Mouse (Mus musculus): ENCODE measurements around the gene Crocc2. TPM values are rescaled to one million over a fixed set of nuclear protein-coding genes. Genes with fewer than 3 reads are reported as not detected.

Crocc2 gene
- total and polyA plus RNA-seq, 3 experiments: not detected

DNA sequence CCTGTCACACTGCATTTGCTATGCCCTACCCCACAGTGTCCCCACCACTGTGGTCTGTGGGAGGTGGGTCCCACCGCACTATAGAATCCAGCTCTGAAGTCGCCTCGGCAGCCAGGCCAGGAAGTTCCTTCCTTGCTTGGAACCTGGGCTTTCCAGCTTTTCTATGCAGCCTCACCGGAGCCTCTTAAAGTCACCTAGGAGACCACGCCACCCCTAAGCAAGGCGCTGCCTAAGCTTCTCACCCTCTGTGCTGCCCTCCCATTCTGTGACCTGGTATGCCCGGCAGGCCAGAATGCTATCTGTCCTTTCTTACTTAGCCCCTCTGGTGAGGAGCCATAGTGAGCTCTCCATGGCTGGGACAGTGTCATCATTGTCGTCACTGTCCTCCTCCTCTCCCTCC lies 7.2 kb upstream of the Crocc2 start:
- TF ChIP-seq ZC3H11A (IDR thresholded peaks at IDR 0.05; ENCODE audit: low read depth, low read length) (no peak), USF1 (IDR thresholded peaks at IDR 0.05; ENCODE audit: low read depth, low read length) (no peak), KAT2A (conservative IDR thresholded peaks at IDR 0.05; ENCODE audit: low read depth, low read length) (no peak), TAL1 (IDR thresholded peaks at IDR 0.05; ENCODE audit: low read length) (no peak), CHD1 (IDR thresholded peaks at IDR 0.05; ENCODE audit: low read depth, low read length) (no peak), POLR2AphosphoS2 (IDR thresholded peaks at IDR 0.05; ENCODE audit: low read length) (no peak), TBP (IDR thresholded peaks at IDR 0.05; ENCODE audit: low read depth, low read length) (no peak), MAFK (IDR thresholded peaks at IDR 0.05; ENCODE audit: borderline replicate concordance, low read depth, low read length) (no peak), ZMIZ1 (IDR thresholded peaks at IDR 0.05; ENCODE audit: low read depth, low read length) (no peak), MAX (IDR thresholded peaks at IDR 0.05; ENCODE audit: low read length) (no peak)
- Histone ChIP-seq H3K4me1 (ENCODE audit: control insufficient read depth in 1 of 2, insufficient read depth in 2 of 2, low read length in 2 of 2) (no peaks in the 10 kb centered on the region), H3K4me3 (ENCODE audit: control insufficient read depth in 1 of 2, insufficient read depth in 1 of 2, low read depth in 2 of 2, low read length in 2 of 2) (no peak overlapping the region), H3K9me3 (replicated peaks; ENCODE audit: insufficient read depth, low read length) (no peaks in the 10 kb centered on the region), H3K36me3 (ENCODE audit: control insufficient read depth in 1 of 2, insufficient read depth in 2 of 2, low read length in 2 of 2) (no peaks in the 10 kb centered on the region), H3K27ac (ENCODE audit: control insufficient read depth, low read depth, low read length) (no peak overlapping the region), H3K79me2 (ENCODE audit: control insufficient read depth, insufficient read depth, low read length, poor library complexity) (no peaks in the 10 kb centered on the region), H3K27me3 (ENCODE audit: control insufficient read depth in 1 of 2, insufficient read depth in 2 of 2, low read length in 2 of 2) (no peaks in the 10 kb centered on the region), H3K9ac (ENCODE audit: control insufficient read depth, low read depth, low read length, poor library complexity, severe bottlenecking) (no peak overlapping the region)
- DNase-seq (ENCODE audit: low read depth, low spot score): no peak

DNA sequence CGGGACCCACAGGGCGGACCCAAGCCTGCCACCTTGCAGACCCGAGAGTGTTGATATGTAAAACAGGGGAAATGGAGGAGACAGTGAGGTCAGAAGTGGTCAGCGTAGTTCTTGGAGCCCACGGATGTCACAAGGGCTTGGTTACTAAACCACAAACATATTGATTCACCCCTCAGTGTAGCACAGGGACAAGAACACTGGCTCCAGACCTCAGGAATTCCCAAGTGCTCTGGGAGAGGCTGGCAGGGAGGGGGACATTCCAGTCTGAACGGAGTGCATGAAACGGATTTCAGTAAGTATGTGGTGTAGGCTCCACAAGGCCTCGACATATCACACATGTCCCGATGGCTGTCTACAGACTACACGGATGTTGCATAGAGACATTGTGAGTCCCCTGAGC lies 6.6 kb upstream of the Crocc2 start:
- Histone ChIP-seq H3K27me3 (ENCODE audit: control insufficient read depth in 1 of 2, insufficient read depth in 2 of 2, low read length in 2 of 2) (no peaks in the 10 kb centered on the region), H3K4me3 (ENCODE audit: control insufficient read depth in 1 of 2, insufficient read depth in 1 of 2, low read depth in 2 of 2, low read length in 2 of 2) (no peak overlapping the region)
- DNase-seq (ENCODE audit: low read depth, low spot score): no peak

More for the DNA sequence above, 6.6 kb upstream of the Crocc2 start:
- Histone ChIP-seq H3K9ac (ENCODE audit: control insufficient read depth, low read depth, low read length, poor library complexity, severe bottlenecking) (no peak overlapping the region), H3K36me3 (ENCODE audit: control insufficient read depth in 1 of 2, insufficient read depth in 2 of 2, low read length in 2 of 2) (no peaks in the 10 kb centered on the region), H3K27ac (ENCODE audit: control insufficient read depth, low read depth, low read length) (no peak overlapping the region), H3K4me1 (ENCODE audit: control insufficient read depth in 1 of 2, insufficient read depth in 2 of 2, low read length in 2 of 2) (no peaks in the 10 kb centered on the region), H3K79me2 (ENCODE audit: control insufficient read depth, insufficient read depth, low read length, poor library complexity) (no peaks in the 10 kb centered on the region), H3K9me3 (replicated peaks; ENCODE audit: insufficient read depth, low read length) (no peaks in the 10 kb centered on the region)
- no peak for TF ChIP-seq GATA1 (IDR thresholded peaks at IDR 0.05; ENCODE audit: low read depth, low read length)
- TF ChIP-seq CHD2 (IDR thresholded peaks at IDR 0.05; ENCODE audit: low read length): no peak
- no peak for TF ChIP-seq ZMIZ1 (IDR thresholded peaks at IDR 0.05; ENCODE audit: low read depth, low read length)
- no peak for TF ChIP-seq JUND (IDR thresholded peaks at IDR 0.05; ENCODE audit: low read depth, low read length)
- TF ChIP-seq ZNF384 (IDR thresholded peaks at IDR 0.05; ENCODE audit: low read depth, low read length): no peak
- TF ChIP-seq BHLHE40 (IDR thresholded peaks at IDR 0.05; ENCODE audit: borderline replicate concordance, low read depth, low read length): no peak
- TF ChIP-seq ZKSCAN1 (IDR thresholded peaks at IDR 0.05; ENCODE audit: low read depth, low read length): no peak
- no peak for TF ChIP-seq GABPA (IDR thresholded peaks at IDR 0.05; ENCODE audit: low read depth, low read length)
- no peak for TF ChIP-seq TCF12 (IDR thresholded peaks at IDR 0.05; ENCODE audit: low read depth, low read length)
- TF ChIP-seq TBP (IDR thresholded peaks at IDR 0.05; ENCODE audit: low read depth, low read length): no peak
- TF ChIP-seq USF1 (IDR thresholded peaks at IDR 0.05; ENCODE audit: low read depth, low read length): no peak
- TF ChIP-seq MEF2A (IDR thresholded peaks at IDR 0.05; ENCODE audit: extremely low read depth, insufficient replicate concordance, low read depth, low read length, poor library complexity, severe bottlenecking): no peak
- TF ChIP-seq POLR2AphosphoS2 (IDR thresholded peaks at IDR 0.05; ENCODE audit: low read length): no peak
- no peak for TF ChIP-seq CTCF (IDR thresholded peaks at IDR 0.05 in 2 of 3, conservative IDR thresholded peaks at IDR 0.05 in 1 of 3; ENCODE audit: control insufficient read depth in 1 of 3, insufficient read depth in 1 of 3, low read depth in 2 of 3, low read length in 3 of 3, poor library complexity in 1 of 3, severe bottlenecking in 1 of 3)
- no peak for TF ChIP-seq RAD21 (IDR thresholded peaks at IDR 0.05; ENCODE audit: low read depth, low read length)
- no peak for TF ChIP-seq USF2 (IDR thresholded peaks at IDR 0.05; ENCODE audit: borderline replicate concordance in 1 of 2, insufficient read depth in 1 of 2, low read depth in 1 of 2, low read length in 2 of 2)
- TF ChIP-seq HCFC1 (IDR thresholded peaks at IDR 0.05; ENCODE audit: low read depth, low read length): no peak
- TF ChIP-seq MAX (IDR thresholded peaks at IDR 0.05; ENCODE audit: low read length): no peak
